Mouse (Mus musculus): ENCODE data around the gene Sned1. TPM values are rescaled to one million over a fixed set of nuclear protein-coding genes. Genes with fewer than 3 reads are reported as not detected.
"Not testable (repeated sequence)": the region's sequence is repeated elsewhere in the genome, so short reads cannot be mapped to it uniquely, and the experiment has no call there.

Sned1 gene
- 10.4 and 12.4 TPM in 2 replicates for polyA plus RNA-seq (2016; fragmentation: Nextera tagmentation; extraction: Ambion mirVana)

- H3K27ac ChIP-seq = no peak within 1 kb of the TSS
- H3K9ac ChIP-seq = peak within 1 kb of the TSS; percentile 54
- peaks cover 17% of the 10 kb centered on the region for H3K4me1 ChIP-seq
- no peaks in the 10 kb centered on the region for H3K9me3 ChIP-seq
- H3K4me2 ChIP-seq (replicated peaks) = peak within 1 kb of the TSS; percentile 99
- no peaks in the 10 kb centered on the region for H3K36me3 ChIP-seq
- ATAC-seq (ENCODE audit: low FRiP score, low read depth) = peak; percentile 73
- under 1% methylated on average over 100 of the region's 100 CpGs for WGBS
- H3K27me3 ChIP-seq (replicated peaks) = peaks cover 38% of the 10 kb centered on the region
- peak within 1 kb of the TSS; percentile 50 for H3K4me3 ChIP-seq
Observed at GRCm38 (mm10) chr1:93235576-93236544, at the start of gene Sned1. Sned1 (plus strand) TSS chr1:93235841.

- H3K36me3 ChIP-seq = no peaks in the 10 kb centered on the region
- H3K27ac ChIP-seq = no peak overlapping the region
- H3K27me3 ChIP-seq (replicated peaks) = peaks cover 26% of the 10 kb centered on the region; the same call in 1 of the 2 replicates
- H3K9ac ChIP-seq = no peak overlapping the region
- WGBS = 4% methylated on average over 9 of the region's 17 CpGs
- no peak for ATAC-seq (ENCODE audit: low FRiP score, low read depth)
- peaks cover 8% of the 10 kb centered on the region; the same call in 1 of the 2 replicates for H3K4me1 ChIP-seq
- H3K9me3 ChIP-seq = no peaks in the 10 kb centered on the region
- peak overlapping the region; percentile 36 for H3K4me2 ChIP-seq (replicated peaks)
- no peak overlapping the region for H3K4me3 ChIP-seq
Observed at GRCm38 (mm10) chr1:93190726-93191305, 44.8 kb upstream of the Sned1 start.

- H3K4me3 ChIP-seq = no peak overlapping the region
- WGBS = 90% methylated on average over 3 of the region's 3 CpGs
Observed at GRCm38 (mm10) chr1:93194961-93195360, 40.7 kb upstream of the Sned1 start.

GRCm38 (mm10) chr1:93197454-93197853, 38.2 kb upstream of the Sned1 start:
- not testable (repeated sequence) for H3K9me3 ChIP-seq; H3K9ac ChIP-seq; H3K27ac ChIP-seq; H3K36me3 ChIP-seq; H3K4me2 ChIP-seq (replicated peaks); H3K27me3 ChIP-seq (replicated peaks); ATAC-seq (ENCODE audit: low FRiP score, low read depth); H3K4me3 ChIP-seq; H3K4me1 ChIP-seq
- 92% methylated on average over 2 of the region's 2 CpGs for WGBS

More at GRCm38 (mm10) chr1:93194961-93195360, 40.7 kb upstream of the Sned1 start:
- no peaks in the 10 kb centered on the region for H3K36me3 ChIP-seq
- no peak overlapping the region for H3K27ac ChIP-seq
- no peak overlapping the region for H3K4me2 ChIP-seq (replicated peaks)
- H3K4me1 ChIP-seq = peaks cover 8% of the 10 kb centered on the region; the same call in 1 of the 2 replicates
- H3K27me3 ChIP-seq (replicated peaks) = peaks cover 10% of the 10 kb centered on the region; the same call in 1 of the 2 replicates
- H3K9ac ChIP-seq = no peak overlapping the region
- H3K9me3 ChIP-seq = no peaks in the 10 kb centered on the region
- ATAC-seq (ENCODE audit: low FRiP score, low read depth) = no peak

- Histone ChIP-seq H3K27ac (no peak overlapping the region), H3K9me3 (no peaks in the 10 kb centered on the region), H3K4me2 (replicated peaks) (no peak overlapping the region), H3K27me3 (replicated peaks) (0 out of 2 replicates have a peak, but pooled peaks cover 4% of the 10 kb centered on the region), H3K4me1 (no peaks in the 10 kb centered on the region), H3K9ac (no peak overlapping the region), H3K4me3 (no peak overlapping the region), H3K36me3 (no peaks in the 10 kb centered on the region)
- 84% methylated on average over 3 of the region's 3 CpGs for WGBS
- no peak for ATAC-seq (ENCODE audit: low FRiP score, low read depth)
Observed at GRCm38 (mm10) chr1:93197916-93198315, 37.7 kb upstream of the Sned1 start.

GRCm38 (mm10) chr1:93206277-93206970, 29.2 kb upstream of the Sned1 start:
- 62% methylated on average over 12 of the region's 12 CpGs for WGBS

GRCm38 (mm10) chr1:93207536-93208064, 28.0 kb upstream of the Sned1 start:
- H3K4me3 ChIP-seq = no peak overlapping the region
- H3K9ac ChIP-seq = no peak overlapping the region
- no peak overlapping the region for H3K27ac ChIP-seq
- ATAC-seq (ENCODE audit: low FRiP score, low read depth) = no peak
- no peaks in the 10 kb centered on the region for H3K27me3 ChIP-seq (replicated peaks)
- no peaks in the 10 kb centered on the region for H3K9me3 ChIP-seq
- H3K4me2 ChIP-seq (replicated peaks) = no peak overlapping the region
- 92% methylated on average over 4 of the region's 4 CpGs for WGBS
- no peaks in the 10 kb centered on the region for H3K36me3 ChIP-seq
- H3K4me1 ChIP-seq = peaks cover 11% of the 10 kb centered on the region

More at GRCm38 (mm10) chr1:93206277-93206970, 29.2 kb upstream of the Sned1 start:
- H3K9ac ChIP-seq = no peak overlapping the region
- no peak overlapping the region for H3K27ac ChIP-seq
- H3K36me3 ChIP-seq = no peaks in the 10 kb centered on the region
- no peak overlapping the region for H3K4me3 ChIP-seq
- H3K27me3 ChIP-seq (replicated peaks) = no peaks in the 10 kb centered on the region
- H3K9me3 ChIP-seq = no peaks in the 10 kb centered on the region
- H3K4me1 ChIP-seq = peaks cover 9% of the 10 kb centered on the region
- no peak overlapping the region for H3K4me2 ChIP-seq (replicated peaks)
- ATAC-seq (ENCODE audit: low FRiP score, low read depth) = no peak

- H3K4me3 ChIP-seq = no peak overlapping the region
- no peaks in the 10 kb centered on the region for H3K27me3 ChIP-seq (replicated peaks)
- peaks cover 17% of the 10 kb centered on the region for H3K4me1 ChIP-seq
- no peak overlapping the region for H3K9ac ChIP-seq
- H3K9me3 ChIP-seq = no peaks in the 10 kb centered on the region
- 50% methylated on average over 9 of the region's 9 CpGs for WGBS
- no peak overlapping the region for H3K4me2 ChIP-seq (replicated peaks)
- no peak overlapping the region for H3K27ac ChIP-seq
- ATAC-seq (ENCODE audit: low FRiP score, low read depth) = peak; percentile 68
- no peaks in the 10 kb centered on the region for H3K36me3 ChIP-seq
Observed at GRCm38 (mm10) chr1:93210213-93210641, 25.4 kb upstream of the Sned1 start.

- H3K27ac ChIP-seq = no peak overlapping the region
- peaks cover 17% of the 10 kb centered on the region for H3K4me1 ChIP-seq
- H3K9ac ChIP-seq = no peak overlapping the region
- H3K9me3 ChIP-seq = no peaks in the 10 kb centered on the region
- no peaks in the 10 kb centered on the region for H3K27me3 ChIP-seq (replicated peaks)
- 84% methylated on average over 11 of the region's 11 CpGs for WGBS
- H3K4me2 ChIP-seq (replicated peaks) = no peak overlapping the region
- H3K36me3 ChIP-seq = no peaks in the 10 kb centered on the region
- ATAC-seq (ENCODE audit: low FRiP score, low read depth) = no peak
- H3K4me3 ChIP-seq = no peak overlapping the region
Observed at GRCm38 (mm10) chr1:93211019-93211418, 24.6 kb upstream of the Sned1 start.

GRCm38 (mm10) chr1:93211549-93212220, 24.0 kb upstream of the Sned1 start:
- Histone ChIP-seq H3K4me1 (peaks cover 17% of the 10 kb centered on the region), H3K27ac (no peak overlapping the region)
- WGBS = 53% methylated on average over 10 of the region's 10 CpGs

GRCm38 (mm10) chr1:93212441-93212840, 23.2 kb upstream of the Sned1 start:
- Histone ChIP-seq H3K36me3 (no peaks in the 10 kb centered on the region), H3K4me2 (replicated peaks) (no peak overlapping the region), H3K27me3 (replicated peaks) (no peaks in the 10 kb centered on the region), H3K27ac (no peak overlapping the region), H3K4me1 (peaks cover 21% of the 10 kb centered on the region), H3K9ac (no peak overlapping the region), H3K9me3 (no peaks in the 10 kb centered on the region), H3K4me3 (no peak overlapping the region)
- 83% methylated on average over 7 of the region's 7 CpGs for WGBS
- ATAC-seq (ENCODE audit: low FRiP score, low read depth) = no peak

More at GRCm38 (mm10) chr1:93211549-93212220, 24.0 kb upstream of the Sned1 start:
- Histone ChIP-seq H3K9ac (no peak overlapping the region), H3K36me3 (no peaks in the 10 kb centered on the region), H3K27me3 (replicated peaks) (no peaks in the 10 kb centered on the region), H3K9me3 (no peaks in the 10 kb centered on the region), H3K4me3 (no peak overlapping the region), H3K4me2 (replicated peaks) (no peak overlapping the region)
- no peak for ATAC-seq (ENCODE audit: low FRiP score, low read depth)

All from neural tube, embryonic 12.5 days (tissue).